Mouse (Mus musculus): Measurements from ENCODE around the gene Brca1. TPM values are rescaled to one million over a fixed set of nuclear protein-coding genes. Genes with fewer than 3 reads are reported as not detected.
A peak's percentile ranks its signal among the peaks of the same experiment; 100 is the strongest.
"Not testable (repeated sequence)": the region's sequence is repeated elsewhere in the genome, so short reads cannot be mapped to it uniquely, and the experiment has no call there.

Gene Brca1
- polyA plus RNA-seq, 1 experiment from 2014 or later = 8.1 TPM

- Histone ChIP-seq H3K4me2 (ENCODE audit: low read length) (no peak overlapping the region), H3K4me3 (ENCODE audit: low read depth, low read length) (no peak overlapping the region), H3K4me1 (ENCODE audit: control insufficient read depth, insufficient read depth, low read length) (peaks cover 25% of the 10 kb centered on the region), H3K27me3 (replicated peaks; ENCODE audit: control insufficient read depth, insufficient read depth, low read length) (no peaks in the 10 kb centered on the region), H3K9ac (ENCODE audit: low read length) (no peak overlapping the region), H3K9me3 (replicated peaks; ENCODE audit: control insufficient read depth, low read length) (no peaks in the 10 kb centered on the region), H3K27ac (ENCODE audit: low read depth, low read length) (no peak overlapping the region), H3K36me3 (ENCODE audit: control insufficient read depth, insufficient read depth, low read length) (no peaks in the 10 kb centered on the region)
- DNase-seq (ENCODE audit: low spot score) (no peak), ATAC-seq (no peak)
- 81% methylated on average over 6 of the region's 6 CpGs for WGBS
These were observed 70.8 kb downstream of the Brca1 start for GRCm38 (mm10) chr11:101480912-101481311.

- Histone ChIP-seq H3K27me3 (replicated peaks; ENCODE audit: control insufficient read depth, insufficient read depth, low read length) (no peaks in the 10 kb centered on the region), H3K36me3 (ENCODE audit: control insufficient read depth, insufficient read depth, low read length) (no peaks in the 10 kb centered on the region), H3K9me3 (replicated peaks; ENCODE audit: control insufficient read depth, low read length) (no peaks in the 10 kb centered on the region), H3K27ac (ENCODE audit: low read depth, low read length) (peak overlapping the region; percentile 91), H3K4me1 (ENCODE audit: control insufficient read depth, insufficient read depth, low read length) (peaks cover 24% of the 10 kb centered on the region), H3K9ac (ENCODE audit: low read length) (peak overlapping the region; percentile 36), H3K4me3 (ENCODE audit: low read depth, low read length) (no peak overlapping the region), H3K4me2 (ENCODE audit: low read length) (peak overlapping the region; percentile 39)
- DNase-seq (ENCODE audit: low spot score) (peak; percentile 65), ATAC-seq (no peak)
- WGBS = 3% methylated on average over 18 of the region's 18 CpGs
These were observed 72.6 kb downstream of the Brca1 start for GRCm38 (mm10) chr11:101479171-101479635.

- peak; percentile 96 for DNase-seq (ENCODE audit: low spot score)
- peak; percentile 89 for ATAC-seq
- Histone ChIP-seq H3K9ac (ENCODE audit: low read length) (no peak overlapping the region), H3K4me2 (ENCODE audit: low read length) (no peak overlapping the region; the same call in 1 of the 2 replicates), H3K27me3 (replicated peaks; ENCODE audit: control insufficient read depth, insufficient read depth, low read length) (no peaks in the 10 kb centered on the region), H3K36me3 (ENCODE audit: control insufficient read depth, insufficient read depth, low read length) (no peaks in the 10 kb centered on the region), H3K9me3 (replicated peaks; ENCODE audit: control insufficient read depth, low read length) (no peaks in the 10 kb centered on the region), H3K4me1 (ENCODE audit: control insufficient read depth, insufficient read depth, low read length) (peaks cover 17% of the 10 kb centered on the region), H3K4me3 (ENCODE audit: low read depth, low read length) (no peak overlapping the region), H3K27ac (ENCODE audit: low read depth, low read length) (peak overlapping the region; percentile 91)
- WGBS = 14% methylated on average over 10 of the region's 10 CpGs
These were observed 74.1 kb downstream of the Brca1 start for GRCm38 (mm10) chr11:101477552-101478211.

DNA sequence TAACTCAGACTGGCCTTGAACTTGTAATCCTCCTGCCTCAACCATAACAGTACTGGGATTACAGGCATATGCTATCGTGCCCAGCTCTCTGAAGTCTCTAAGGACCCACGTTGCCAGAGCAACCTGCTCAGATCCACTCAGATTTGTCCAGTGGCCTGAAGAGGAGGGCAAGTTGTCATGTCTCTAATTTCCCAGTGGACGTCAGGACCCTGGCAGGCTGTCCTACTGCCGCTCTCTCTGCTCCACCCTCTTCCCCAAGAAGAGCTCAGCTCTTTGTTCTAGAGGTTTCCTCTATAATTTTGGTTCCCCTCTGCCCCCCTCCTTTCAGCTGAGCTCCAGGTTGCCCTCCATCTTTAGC lies 74.6 kb downstream of the Brca1 start:
- 26% methylated on average over 4 of the region's 4 CpGs for WGBS
- H3K27ac ChIP-seq (ENCODE audit: low read depth, low read length) = peak overlapping the region; percentile 91
- no peaks in the 10 kb centered on the region for H3K36me3 ChIP-seq (ENCODE audit: control insufficient read depth, insufficient read depth, low read length)
- DNase-seq (ENCODE audit: low spot score) = no peak
- no peak overlapping the region for H3K9ac ChIP-seq (ENCODE audit: low read length)
- H3K4me3 ChIP-seq (ENCODE audit: low read depth, low read length) = no peak overlapping the region
- ATAC-seq = peak; percentile 54
- H3K9me3 ChIP-seq (replicated peaks; ENCODE audit: control insufficient read depth, low read length) = no peaks in the 10 kb centered on the region
- H3K4me1 ChIP-seq (ENCODE audit: control insufficient read depth, insufficient read depth, low read length) = peaks cover 19% of the 10 kb centered on the region
- no peak overlapping the region; the same call in 1 of the 2 replicates for H3K4me2 ChIP-seq (ENCODE audit: low read length)
- no peaks in the 10 kb centered on the region for H3K27me3 ChIP-seq (replicated peaks; ENCODE audit: control insufficient read depth, insufficient read depth, low read length)

DNA sequence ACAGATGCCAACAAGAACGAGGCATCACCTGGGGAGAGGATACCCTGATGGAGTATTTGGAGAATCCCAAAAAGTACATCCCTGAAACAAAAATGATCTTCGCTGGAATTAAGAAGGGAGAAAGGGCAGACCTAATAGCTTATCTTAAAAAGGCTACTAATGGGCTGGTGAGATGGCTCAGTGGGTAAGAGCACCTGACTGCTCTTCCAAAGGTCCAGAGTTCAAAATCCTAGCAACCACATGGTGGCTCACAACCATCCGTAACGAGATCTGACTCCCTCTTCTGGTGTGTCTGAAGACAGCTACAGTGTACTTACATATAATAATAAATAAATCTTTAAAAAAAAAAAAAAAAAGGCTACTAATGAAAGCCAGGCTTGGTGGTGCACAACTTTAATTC lies 75.4 kb downstream of the Brca1 start:
- H3K4me1 ChIP-seq (ENCODE audit: control insufficient read depth, insufficient read depth, low read length) = peaks cover 19% of the 10 kb centered on the region
- not testable (repeated sequence) for DNase-seq (ENCODE audit: low spot score)

GRCm38 (mm10) chr11:101474298-101474697 lies 77.5 kb downstream of the Brca1 start:
- Histone ChIP-seq H3K9me3 (replicated peaks; ENCODE audit: control insufficient read depth, low read length) (no peaks in the 10 kb centered on the region), H3K4me2 (ENCODE audit: low read length) (no peak overlapping the region), H3K4me1 (ENCODE audit: control insufficient read depth, insufficient read depth, low read length) (peaks cover 10% of the 10 kb centered on the region; the same call in 1 of the 2 replicates), H3K36me3 (ENCODE audit: control insufficient read depth, insufficient read depth, low read length) (peaks cover 15% of the 10 kb centered on the region; the same call in 1 of the 2 replicates), H3K4me3 (ENCODE audit: low read depth, low read length) (no peak overlapping the region), H3K27ac (ENCODE audit: low read depth, low read length) (no peak overlapping the region), H3K27me3 (replicated peaks; ENCODE audit: control insufficient read depth, insufficient read depth, low read length) (no peaks in the 10 kb centered on the region), H3K9ac (ENCODE audit: low read length) (no peak overlapping the region)
- DNase-seq (ENCODE audit: low spot score) = no peak
- no peak for ATAC-seq
- 57% methylated on average over 5 of the region's 5 CpGs for WGBS

More for the DNA sequence above, 75.4 kb downstream of the Brca1 start:
- not testable (repeated sequence) for H3K27ac ChIP-seq (ENCODE audit: low read depth, low read length); H3K36me3 ChIP-seq (ENCODE audit: control insufficient read depth, insufficient read depth, low read length); H3K27me3 ChIP-seq (replicated peaks; ENCODE audit: control insufficient read depth, insufficient read depth, low read length); H3K9ac ChIP-seq (ENCODE audit: low read length); H3K4me3 ChIP-seq (ENCODE audit: low read depth, low read length); H3K9me3 ChIP-seq (replicated peaks; ENCODE audit: control insufficient read depth, low read length); ATAC-seq; H3K4me2 ChIP-seq (ENCODE audit: low read length)
- WGBS = 86% methylated on average over 4 of the region's 4 CpGs

DNA sequence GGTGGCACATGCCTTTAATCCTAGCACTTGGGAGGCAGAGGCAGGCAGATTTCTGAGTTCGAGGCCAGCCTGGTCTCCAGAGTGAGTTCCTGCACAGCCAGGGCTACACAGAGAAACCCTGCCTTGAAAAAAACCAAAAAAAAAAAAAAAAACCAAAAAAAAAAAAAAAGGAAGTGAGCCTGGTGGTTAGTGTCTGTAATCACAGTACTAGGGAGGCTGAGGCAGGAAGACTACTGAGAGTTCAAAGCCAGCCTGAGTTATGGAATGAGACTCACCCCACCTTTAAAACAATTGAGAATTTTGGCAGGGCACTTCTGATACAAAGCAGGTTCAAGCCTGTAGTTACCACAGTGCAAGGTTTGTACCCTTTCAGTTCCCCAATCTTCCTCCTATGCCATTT lies 78.1 kb downstream of the Brca1 start:
- DNase-seq (ENCODE audit: low spot score); H3K4me1 ChIP-seq (ENCODE audit: control insufficient read depth, insufficient read depth, low read length); H3K4me2 ChIP-seq (ENCODE audit: low read length); H3K4me3 ChIP-seq (ENCODE audit: low read depth, low read length); H3K27ac ChIP-seq (ENCODE audit: low read depth, low read length); H3K27me3 ChIP-seq (replicated peaks; ENCODE audit: control insufficient read depth, insufficient read depth, low read length); ATAC-seq; H3K9me3 ChIP-seq (replicated peaks; ENCODE audit: control insufficient read depth, low read length); H3K9ac ChIP-seq (ENCODE audit: low read length): not testable (repeated sequence)
- WGBS = 85% methylated on average over 1 of the region's 1 CpGs
- peaks cover 15% of the 10 kb centered on the region; the same call in 1 of the 2 replicates for H3K36me3 ChIP-seq (ENCODE audit: control insufficient read depth, insufficient read depth, low read length)

DNA sequence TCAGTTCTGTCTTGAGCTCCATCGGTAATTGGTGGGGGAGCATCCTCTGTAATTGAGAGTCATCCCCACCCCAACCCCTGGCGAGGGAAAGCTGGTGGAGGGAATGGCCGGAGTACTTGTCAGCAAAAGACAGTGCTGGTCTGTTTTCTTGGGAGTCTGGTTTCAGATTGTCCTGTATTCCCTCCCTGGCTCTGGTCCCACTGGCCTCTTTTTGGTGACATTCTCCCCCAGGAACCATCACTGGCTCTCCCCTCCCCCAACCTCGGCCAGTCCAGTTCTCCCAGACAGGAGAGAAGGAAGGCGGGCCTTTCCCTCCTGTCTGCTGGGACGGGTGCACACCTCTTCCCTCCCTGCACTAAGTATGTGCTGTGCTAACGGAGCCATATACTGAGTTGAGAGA lies 79.4 kb downstream of the Brca1 start:
- Histone ChIP-seq H3K27me3 (replicated peaks; ENCODE audit: control insufficient read depth, insufficient read depth, low read length) (no peaks in the 10 kb centered on the region), H3K4me3 (ENCODE audit: low read depth, low read length) (no peak overlapping the region), H3K36me3 (ENCODE audit: control insufficient read depth, insufficient read depth, low read length) (peaks cover 15% of the 10 kb centered on the region; the same call in 1 of the 2 replicates), H3K4me2 (ENCODE audit: low read length) (peak overlapping the region; percentile 3; the same call in 1 of the 2 replicates), H3K4me1 (ENCODE audit: control insufficient read depth, insufficient read depth, low read length) (peaks cover 9% of the 10 kb centered on the region), H3K27ac (ENCODE audit: low read depth, low read length) (no peak overlapping the region), H3K9ac (ENCODE audit: low read length) (no peak overlapping the region), H3K9me3 (replicated peaks; ENCODE audit: control insufficient read depth, low read length) (no peaks in the 10 kb centered on the region)
- no peak for DNase-seq (ENCODE audit: low spot score)
- ATAC-seq = no peak
- 55% methylated on average over 7 of the region's 7 CpGs for WGBS

DNA sequence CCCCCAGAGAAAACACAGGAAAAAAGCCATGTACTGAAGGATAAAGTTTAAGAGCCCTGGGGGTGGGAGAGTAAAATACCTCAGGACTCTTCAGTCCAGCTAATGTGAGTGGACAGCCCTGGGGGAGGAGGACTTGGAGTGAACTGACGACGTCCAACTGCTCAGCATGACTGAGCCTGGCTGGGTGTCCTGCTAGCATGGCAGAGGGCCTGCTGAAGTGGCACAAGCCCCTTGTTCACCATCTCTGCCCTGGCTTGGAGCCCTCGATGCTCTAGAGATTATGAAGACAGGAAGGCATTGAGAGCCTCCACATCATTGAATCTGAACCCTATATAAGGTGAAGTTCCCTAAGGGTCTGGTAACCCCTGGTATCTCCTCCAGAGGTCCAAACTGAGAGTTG lies 79.8 kb downstream of the Brca1 start:
- Histone ChIP-seq H3K4me1 (ENCODE audit: control insufficient read depth, insufficient read depth, low read length) (peaks cover 12% of the 10 kb centered on the region), H3K9me3 (replicated peaks; ENCODE audit: control insufficient read depth, low read length) (no peaks in the 10 kb centered on the region), H3K27me3 (replicated peaks; ENCODE audit: control insufficient read depth, insufficient read depth, low read length) (no peaks in the 10 kb centered on the region), H3K36me3 (ENCODE audit: control insufficient read depth, insufficient read depth, low read length) (peaks cover 15% of the 10 kb centered on the region; the same call in 1 of the 2 replicates), H3K9ac (ENCODE audit: low read length) (no peak overlapping the region), H3K27ac (ENCODE audit: low read depth, low read length) (no peak overlapping the region), H3K4me3 (ENCODE audit: low read depth, low read length) (no peak overlapping the region), H3K4me2 (ENCODE audit: low read length) (no peak overlapping the region; the same call in 1 of the 2 replicates)
- ATAC-seq (no peak), DNase-seq (ENCODE audit: low spot score) (no peak)
- 60% methylated on average over 3 of the region's 3 CpGs for WGBS

Data from forebrain, embryonic 14.5 days (tissue).